Mouse (Mus musculus) cerebellum, adult (tissue): ENCODE results near the gene Btnl4.

ENCODE experiments used
- ATAC-seq: cut with Nextera tagmentation; 2 replicates; pipeline ENCODE4 v1.9.2; 2017; ENCODE audit warnings: mild to moderate bottlenecking, moderate library complexity, mixed read lengths; ENCODE audit not compliant: insufficient number of reproducible peaks, low FRiP score, low TSS enrichment

Gene Btnl4

GRCm38 (mm10) chr17:34438588-34438987 lies 38.5 kb downstream of the Btnl4 start:
- ATAC-seq: no peak

- ATAC-seq: no peak
Observed at GRCm38 (mm10) chr17:34437606-34438005, 39.5 kb downstream of the Btnl4 start.

- ATAC-seq: no peak
Observed at GRCm38 (mm10) chr17:34437120-34437519, 40.0 kb downstream of the Btnl4 start.

GRCm38 (mm10) chr17:34427597-34427996 lies 49.5 kb downstream of the Btnl4 start:
- ATAC-seq: no peak

GRCm38 (mm10) chr17:34420014-34420413 lies 57.1 kb downstream of the Btnl4 start:
- no peak for ATAC-seq
